Mouse (Mus musculus) telencephalon, adult 2 months (tissue): ENCODE data around the gene Cnot1.
A peak's percentile ranks its signal among the peaks of the same experiment; 100 is the strongest.

ENCODE experiments used
- DNase-seq: peaks from one replicate; pipeline ENCODE4 v3.0.0-alpha.2; 2011; ENCODE audit warnings: low read depth, low spot score

Cnot1 gene

GRCm38 (mm10) chr8:95690929-95691541 is 116.2 kb downstream of the Cnot1 start:
- no peak for DNase-seq

GRCm38 (mm10) chr8:95688073-95688672 is 119.1 kb downstream of the Cnot1 start:
- peak; percentile 79 for DNase-seq

DNA sequence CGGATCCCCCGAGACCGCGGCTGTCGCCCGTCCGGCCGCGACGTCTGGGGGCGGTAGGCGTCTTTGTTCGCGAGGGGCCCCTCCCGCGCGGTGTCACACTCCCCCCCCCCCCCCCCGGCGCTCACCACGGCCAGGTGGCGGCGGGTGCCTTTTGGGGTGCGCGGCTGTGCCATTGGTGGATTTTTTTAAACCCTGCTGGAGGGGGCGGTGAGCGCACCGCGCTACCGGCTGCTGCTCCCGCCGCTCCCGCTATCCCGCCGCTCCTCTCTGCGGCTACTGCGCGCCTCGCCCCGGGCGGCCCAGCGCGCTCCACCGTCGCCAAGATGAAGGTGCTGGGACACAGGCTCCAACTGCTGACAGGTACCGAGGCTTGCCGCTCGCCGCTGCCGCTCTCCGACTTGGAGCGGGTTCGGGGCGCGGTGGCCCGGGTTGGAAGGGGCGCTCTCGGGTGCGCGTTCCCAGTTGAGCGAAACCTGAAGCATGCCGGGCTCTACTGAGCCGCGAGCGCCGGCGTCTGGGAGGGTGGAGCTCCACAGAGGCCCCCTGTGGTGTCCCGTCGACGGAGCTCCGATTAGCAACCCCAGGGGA is 129.1 kb downstream of the Cnot1 start:
- no peak for DNase-seq

DNA sequence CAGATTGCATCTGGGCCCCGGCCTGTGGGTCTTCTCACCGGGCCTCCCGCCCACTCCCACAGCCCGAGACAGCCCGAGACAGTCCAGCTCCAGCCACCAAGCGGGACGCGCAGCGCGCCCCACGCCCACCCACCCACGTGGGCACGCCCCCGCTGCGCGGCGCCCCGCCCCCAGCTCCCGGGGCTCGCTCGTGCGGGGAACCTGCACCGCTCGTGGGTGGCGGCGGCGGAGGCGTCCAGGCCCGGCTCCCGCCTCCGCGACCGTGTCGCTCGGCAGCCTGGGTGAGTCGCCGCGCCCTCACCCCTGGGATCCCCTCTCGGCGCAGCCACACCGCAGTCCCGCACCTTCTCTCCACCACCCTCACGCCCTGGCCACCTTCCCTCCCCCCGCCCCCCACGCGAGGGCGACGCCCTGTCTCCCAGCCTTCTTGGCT is 129.7 kb downstream of the Cnot1 start:
- no peak for DNase-seq

GRCm38 (mm10) chr8:95676631-95677030 is 130.6 kb downstream of the Cnot1 start, which contains the start of gene Ndrg4:
Ndrg4 (plus strand) TSS chr8:95676980.
- DNase-seq = no peak

- no peak for DNase-seq
Measured at GRCm38 (mm10) chr8:95672811-95673210, 134.5 kb downstream of the Cnot1 start.

GRCm38 (mm10) chr8:95671861-95672260 is 135.4 kb downstream of the Cnot1 start:
- no peak for DNase-seq

DNA sequence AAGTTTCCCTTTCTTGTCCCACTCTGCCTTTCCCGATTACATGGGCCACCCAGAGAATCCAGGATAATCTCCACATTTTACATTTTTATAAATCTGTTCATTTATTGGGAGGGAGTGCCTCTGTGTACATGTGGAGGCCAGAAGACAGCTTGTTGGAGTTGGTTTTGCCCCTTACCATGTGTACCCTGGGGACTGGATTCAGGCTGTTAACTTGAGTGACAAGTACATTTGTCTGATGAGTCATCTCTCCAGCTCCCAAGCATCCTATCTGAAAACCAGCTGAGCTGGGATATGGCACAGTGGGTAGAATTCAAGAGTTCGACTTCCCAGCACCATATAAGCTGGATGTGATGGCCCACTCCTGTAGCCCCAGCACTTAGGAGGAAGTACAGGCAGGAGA is 137.3 kb downstream of the Cnot1 start:
- no peak for DNase-seq
